Mouse (Mus musculus) testis, adult 2 months (tissue): ENCODE results near the gene Gm4922. TPM values are rescaled to one million over a fixed set of nuclear protein-coding genes. Genes with fewer than 3 reads are reported as not detected.

Source experiments
- H3K27ac ChIP-seq: fragments of 200-500 bp; 2 replicates; pipeline ENCODE4 v1.5.1; 2012; ENCODE audit warnings: low read depth, low read length; ENCODE audit not compliant: control insufficient read depth, insufficient read depth
- H3K27me3 ChIP-seq: fragments of 200-500 bp; 2 replicates; pipeline ENCODE4 v1.6.1; 2012; ENCODE audit warnings: mild to moderate bottlenecking, low read length, moderate library complexity; ENCODE audit not compliant: control insufficient read depth, insufficient read depth
- H3K36me3 ChIP-seq: fragments of 200-500 bp; 2 replicates; pipeline ENCODE4 v1.6.1; 2012; ENCODE audit warnings: mild to moderate bottlenecking, low read length; ENCODE audit not compliant: control insufficient read depth, insufficient read depth
- H3K4me1 ChIP-seq: fragments of 200-500 bp; 2 replicates; pipeline ENCODE4 v1.6.1; 2012; ENCODE audit warnings: low read length; ENCODE audit not compliant: control insufficient read depth, insufficient read depth
- H3K4me3 ChIP-seq: fragments of 200-500 bp; 2 replicates; pipeline ENCODE4 v1.5.1; 2012; ENCODE audit warnings: low read depth, mild to moderate bottlenecking, low read length, moderate library complexity, mixed read lengths; ENCODE audit not compliant: control insufficient read depth
- CTCF ChIP-seq: fragments of 200-500 bp; IDR thresholded peaks from 2 replicates; pipeline ENCODE4 v1.5.1; 2012; ENCODE audit warnings: low read depth, mild to moderate bottlenecking, inconsistent platforms, low read length, moderate library complexity; ENCODE audit not compliant: control insufficient read depth, insufficient read depth, insufficient replicate concordance
- POLR2A ChIP-seq: fragments of 200-500 bp; IDR thresholded peaks from 2 replicates; pipeline ENCODE4 v1.6.1; 2012; ENCODE audit warnings: low read depth, mild to moderate bottlenecking, inconsistent platforms, low read length, moderate library complexity; ENCODE audit not compliant: control insufficient read depth
- polyA plus RNA-seq: library from polyadenylated mRNA; depleted of rRNA; stranded (reverse); fragments of >200 nt; gene quantifications from 2 replicates; pipeline ENCODE4 v1.2.3, GENCODE M21; 2012

The Gm4922 gene
- polyA plus RNA-seq, 1 experiment = 10.5 TPM

- Histone ChIP-seq H3K36me3 (no peaks in the 10 kb centered on the region; the same call in none of the 2 replicates), H3K27me3 (no peaks in the 10 kb centered on the region), H3K4me3 (no peak overlapping the region), H3K27ac (no peak overlapping the region), H3K4me1 (no peaks in the 10 kb centered on the region)
- TF ChIP-seq POLR2A = no peak
- no peak for TF ChIP-seq CTCF
Measured at GRCm38 (mm10) chr10:18825143-18825542, 38.5 kb upstream of the Gm4922 start.

GRCm38 (mm10) chr10:18816560-18816959 lies 30.0 kb upstream of the Gm4922 start:
- no peak for TF ChIP-seq POLR2A
- no peak for TF ChIP-seq CTCF
- H3K27ac ChIP-seq = no peak overlapping the region
- H3K36me3 ChIP-seq = peaks cover 3% of the 10 kb centered on the region
- no peaks in the 10 kb centered on the region for H3K27me3 ChIP-seq
- H3K4me3 ChIP-seq = no peak overlapping the region
- no peaks in the 10 kb centered on the region for H3K4me1 ChIP-seq

GRCm38 (mm10) chr10:18811751-18812150 lies 25.2 kb upstream of the Gm4922 start:
- no peaks in the 10 kb centered on the region for H3K27me3 ChIP-seq
- H3K4me3 ChIP-seq = no peak overlapping the region
- peaks cover 1% of the 10 kb centered on the region; the same call in 1 of the 2 replicates for H3K36me3 ChIP-seq
- TF ChIP-seq POLR2A (no peak), CTCF (no peak)
- no peaks in the 10 kb centered on the region for H3K4me1 ChIP-seq
- no peak overlapping the region for H3K27ac ChIP-seq

GRCm38 (mm10) chr10:18790063-18790462 lies 3.5 kb upstream of the Gm4922 start:
- TF ChIP-seq CTCF (no peak), POLR2A (no peak)
- H3K36me3 ChIP-seq = no peaks in the 10 kb centered on the region
- H3K27ac ChIP-seq = no peak overlapping the region
- H3K4me3 ChIP-seq = no peak overlapping the region
- H3K4me1 ChIP-seq = no peaks in the 10 kb centered on the region
- no peaks in the 10 kb centered on the region for H3K27me3 ChIP-seq

DNA sequence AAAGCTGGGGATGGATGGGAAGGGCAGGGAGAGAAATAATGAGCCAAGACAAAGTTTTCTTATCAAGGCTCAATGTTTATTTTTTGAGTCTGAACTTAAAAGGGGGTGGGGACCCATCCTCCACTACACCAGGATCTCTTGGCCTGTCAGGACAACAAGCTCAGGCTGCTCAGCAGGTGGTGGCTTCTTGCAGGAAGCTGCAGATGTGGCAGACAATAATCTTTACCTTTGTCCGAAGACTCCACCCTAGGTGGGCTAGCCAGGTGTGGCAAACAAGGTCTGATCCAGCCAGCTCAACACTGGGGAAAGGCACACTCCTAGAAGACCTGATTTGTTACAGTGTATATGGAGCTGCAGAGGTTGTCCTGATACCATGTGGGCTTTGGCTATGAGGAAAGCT lies 2.0 kb upstream of the Gm4922 start:
- Histone ChIP-seq H3K27ac (no peak overlapping the region), H3K36me3 (no peaks in the 10 kb centered on the region), H3K4me1 (no peaks in the 10 kb centered on the region), H3K4me3 (peak overlapping the region; percentile 61), H3K27me3 (no peaks in the 10 kb centered on the region)
- TF ChIP-seq POLR2A = no peak

GRCm38 (mm10) chr10:18777546-18777945 lies 9.0 kb downstream of the Gm4922 start:
- H3K27ac ChIP-seq = no peak overlapping the region

GRCm38 (mm10) chr10:18772537-18773179 lies 13.9 kb downstream of the Gm4922 start:
- H3K27me3 ChIP-seq = no peaks in the 10 kb centered on the region
- no peak overlapping the region for H3K4me3 ChIP-seq
- no peak for TF ChIP-seq POLR2A
- no peaks in the 10 kb centered on the region for H3K36me3 ChIP-seq
- no peaks in the 10 kb centered on the region for H3K4me1 ChIP-seq
- no peak overlapping the region for H3K27ac ChIP-seq

More at GRCm38 (mm10) chr10:18777546-18777945, 9.0 kb downstream of the Gm4922 start:
- Histone ChIP-seq H3K4me1 (no peaks in the 10 kb centered on the region), H3K4me3 (no peak overlapping the region), H3K27me3 (no peaks in the 10 kb centered on the region), H3K36me3 (no peaks in the 10 kb centered on the region)
- TF ChIP-seq CTCF = no peak
- no peak for TF ChIP-seq POLR2A

- TF ChIP-seq POLR2A = no peak
- no peak for TF ChIP-seq CTCF
Measured at GRCm38 (mm10) chr10:18769909-18770308, 16.7 kb downstream of the Gm4922 start.

GRCm38 (mm10) chr10:18760241-18760640 lies 26.4 kb downstream of the Gm4922 start:
- H3K27ac ChIP-seq = no peak overlapping the region
- H3K36me3 ChIP-seq = no peaks in the 10 kb centered on the region
- H3K27me3 ChIP-seq = no peaks in the 10 kb centered on the region
- no peaks in the 10 kb centered on the region for H3K4me1 ChIP-seq
- H3K4me3 ChIP-seq = no peak overlapping the region
- TF ChIP-seq POLR2A = no peak
- peak; percentile 63; the same call in 1 of the 2 replicates for TF ChIP-seq CTCF

More at GRCm38 (mm10) chr10:18769909-18770308, 16.7 kb downstream of the Gm4922 start:
- Histone ChIP-seq H3K4me1 (no peaks in the 10 kb centered on the region), H3K27me3 (no peaks in the 10 kb centered on the region), H3K4me3 (no peak overlapping the region), H3K36me3 (no peaks in the 10 kb centered on the region), H3K27ac (no peak overlapping the region)
